Mouse (Mus musculus): ENCODE measurements around the gene Tex9. TPM values are rescaled to one million over a fixed set of nuclear protein-coding genes. Genes with fewer than 3 reads are reported as not detected.
A peak's percentile ranks its signal among the peaks of the same experiment; 100 is the strongest.

Tex9 gene
- polyA plus RNA-seq, 1 experiment from 2014 or later, result 7.7 TPM

DNA sequence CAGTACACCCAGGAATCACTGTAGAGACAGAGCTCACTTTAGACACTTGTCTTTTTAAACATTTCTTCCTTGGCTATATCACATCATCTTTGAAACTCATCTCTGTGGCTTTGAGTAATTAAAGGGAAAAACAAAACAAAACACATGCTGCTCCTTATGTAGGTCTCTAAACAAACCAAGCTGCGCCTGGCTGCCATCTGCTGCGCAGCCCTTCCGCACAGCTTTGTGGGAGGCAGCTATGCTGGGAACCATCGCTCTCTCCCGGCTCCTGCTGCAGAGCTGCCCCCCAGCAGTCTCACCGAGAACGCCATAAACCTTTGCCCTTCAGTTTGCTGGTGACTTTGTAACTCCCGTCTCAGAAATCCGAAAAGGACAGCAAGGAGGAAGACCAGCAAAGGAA lies 16.5 kb downstream of the Tex9 start:
- 85% methylated on average over 9 of the region's 9 CpGs for WGBS
- Histone ChIP-seq H3K36me3 (ENCODE audit: control insufficient read depth, insufficient read depth) (peaks cover 16% of the 10 kb centered on the region), H3K9ac (ENCODE audit: low read depth, low read length) (no peak overlapping the region), H3K27me3 (replicated peaks; ENCODE audit: control insufficient read depth, insufficient read depth, low read length) (no peaks in the 10 kb centered on the region), H3K27ac (ENCODE audit: low read depth, low read length) (no peak overlapping the region), H3K9me3 (ENCODE audit: control insufficient read depth) (no peaks in the 10 kb centered on the region), H3K4me2 (replicated peaks; ENCODE audit: low read depth) (no peak overlapping the region), H3K4me3 (ENCODE audit: low read depth, low read length) (no peak overlapping the region), H3K4me1 (replicated peaks; ENCODE audit: control insufficient read depth, insufficient read depth, low read length) (no peaks in the 10 kb centered on the region)
- no peak for ATAC-seq
- TF ChIP-seq CTCF (IDR thresholded peaks at IDR 0.05; ENCODE audit: low read depth), result no peak

- WGBS, result 100% methylated on average over 1 of the region's 1 CpGs
- TF ChIP-seq CTCF (IDR thresholded peaks at IDR 0.05; ENCODE audit: low read depth), result no peak
- no peak for ATAC-seq
Observed at GRCm38 (mm10) chr9:72469851-72470250, 22.2 kb downstream of the Tex9 start.

GRCm38 (mm10) chr9:72468616-72469015 lies 23.4 kb downstream of the Tex9 start:
- Histone ChIP-seq H3K9ac (ENCODE audit: low read depth, low read length) (no peak overlapping the region), H3K4me1 (replicated peaks; ENCODE audit: control insufficient read depth, insufficient read depth, low read length) (no peaks in the 10 kb centered on the region), H3K27me3 (replicated peaks; ENCODE audit: control insufficient read depth, insufficient read depth, low read length) (no peaks in the 10 kb centered on the region), H3K9me3 (ENCODE audit: control insufficient read depth) (no peaks in the 10 kb centered on the region), H3K4me3 (ENCODE audit: low read depth, low read length) (no peak overlapping the region), H3K36me3 (ENCODE audit: control insufficient read depth, insufficient read depth) (no peaks in the 10 kb centered on the region), H3K27ac (ENCODE audit: low read depth, low read length) (no peak overlapping the region), H3K4me2 (replicated peaks; ENCODE audit: low read depth) (no peak overlapping the region)
- no peak for ATAC-seq
- 92% methylated on average over 10 of the region's 10 CpGs for WGBS
- TF ChIP-seq CTCF (IDR thresholded peaks at IDR 0.05; ENCODE audit: low read depth), result no peak

More at GRCm38 (mm10) chr9:72469851-72470250, 22.2 kb downstream of the Tex9 start:
- no peaks in the 10 kb centered on the region for H3K27me3 ChIP-seq (replicated peaks; ENCODE audit: control insufficient read depth, insufficient read depth, low read length)
- no peak overlapping the region for H3K4me3 ChIP-seq (ENCODE audit: low read depth, low read length)
- no peaks in the 10 kb centered on the region for H3K9me3 ChIP-seq (ENCODE audit: control insufficient read depth)
- no peaks in the 10 kb centered on the region for H3K4me1 ChIP-seq (replicated peaks; ENCODE audit: control insufficient read depth, insufficient read depth, low read length)
- H3K36me3 ChIP-seq (ENCODE audit: control insufficient read depth, insufficient read depth), result no peaks in the 10 kb centered on the region
- H3K4me2 ChIP-seq (replicated peaks; ENCODE audit: low read depth), result no peak overlapping the region
- no peak overlapping the region for H3K27ac ChIP-seq (ENCODE audit: low read depth, low read length)
- H3K9ac ChIP-seq (ENCODE audit: low read depth, low read length), result no peak overlapping the region

DNA sequence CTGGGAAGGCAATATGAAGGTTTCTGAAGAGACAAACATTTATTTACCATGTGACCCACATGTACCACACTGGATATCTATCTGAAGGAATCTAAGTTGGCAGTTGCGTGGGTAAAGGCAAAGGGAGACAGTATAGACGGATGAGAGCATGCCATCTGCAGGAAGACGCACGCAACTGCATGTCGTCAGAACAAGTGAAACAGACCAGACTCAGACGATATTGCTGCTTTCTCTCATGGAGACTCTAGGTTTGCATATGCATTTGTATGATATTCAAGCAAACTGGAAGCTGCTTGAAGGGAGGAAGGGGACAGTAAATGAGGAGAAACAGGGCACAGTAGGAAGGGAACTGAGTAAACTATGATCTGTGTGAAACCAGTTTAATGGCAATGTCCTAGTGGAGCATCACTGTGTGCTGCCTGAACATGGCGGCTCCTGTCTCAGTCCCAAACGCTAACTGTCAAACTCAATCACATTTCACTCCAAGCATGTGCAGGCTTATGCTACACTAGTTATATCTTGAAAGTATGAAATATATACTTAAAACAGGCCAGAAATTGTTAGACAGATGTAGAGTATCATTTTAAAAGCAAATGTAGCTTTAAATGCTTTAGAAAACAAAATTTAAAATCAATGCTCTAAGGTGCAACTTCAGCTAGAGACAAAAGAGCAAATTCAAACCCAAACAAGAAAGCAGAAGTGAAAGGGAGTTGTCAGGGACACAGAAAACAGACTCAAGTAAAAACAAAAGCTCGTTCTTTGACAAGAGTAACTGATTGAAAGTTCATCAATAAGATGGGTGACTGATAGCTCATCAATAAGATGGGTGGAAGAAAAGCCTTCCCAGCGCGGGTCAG lies 24.2 kb downstream of the Tex9 start:
- peak; percentile 83 for TF ChIP-seq CTCF (IDR thresholded peaks at IDR 0.05; ENCODE audit: low read depth)
- no peak overlapping the region for H3K4me2 ChIP-seq (replicated peaks; ENCODE audit: low read depth)
- H3K36me3 ChIP-seq (ENCODE audit: control insufficient read depth, insufficient read depth), result no peaks in the 10 kb centered on the region
- no peak overlapping the region for H3K9ac ChIP-seq (ENCODE audit: low read depth, low read length)
- 62% methylated on average over 11 of the region's 11 CpGs for WGBS
- no peaks in the 10 kb centered on the region for H3K9me3 ChIP-seq (ENCODE audit: control insufficient read depth)
- no peak overlapping the region for H3K4me3 ChIP-seq (ENCODE audit: low read depth, low read length)
- H3K27ac ChIP-seq (ENCODE audit: low read depth, low read length), result no peak overlapping the region
- no peaks in the 10 kb centered on the region for H3K27me3 ChIP-seq (replicated peaks; ENCODE audit: control insufficient read depth, insufficient read depth, low read length)
- H3K4me1 ChIP-seq (replicated peaks; ENCODE audit: control insufficient read depth, insufficient read depth, low read length), result no peaks in the 10 kb centered on the region
- ATAC-seq, result no peak

DNA sequence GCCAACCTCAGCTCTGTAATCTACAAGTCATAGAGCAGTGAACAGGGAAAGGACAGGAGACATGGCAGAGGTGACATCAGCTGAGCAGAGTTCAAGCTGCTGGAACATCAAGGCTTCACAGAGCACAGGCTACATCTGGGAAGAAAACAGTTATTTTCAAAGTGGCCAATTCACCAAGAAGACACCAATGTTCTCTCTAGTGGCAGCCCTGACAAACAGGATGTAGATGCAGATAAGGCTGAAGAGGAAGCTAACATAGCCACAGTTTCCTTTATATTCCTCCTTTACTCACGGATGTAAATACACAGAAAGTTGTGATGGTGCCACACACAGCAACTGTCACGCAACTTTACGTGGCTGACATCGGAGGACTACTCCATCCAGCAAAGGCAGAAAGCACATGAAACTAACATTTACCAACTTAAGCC lies 26.2 kb downstream of the Tex9 start:
- Histone ChIP-seq H3K4me3 (ENCODE audit: low read depth, low read length) (no peak overlapping the region), H3K9me3 (ENCODE audit: control insufficient read depth) (no peaks in the 10 kb centered on the region), H3K27me3 (replicated peaks; ENCODE audit: control insufficient read depth, insufficient read depth, low read length) (no peaks in the 10 kb centered on the region), H3K36me3 (ENCODE audit: control insufficient read depth, insufficient read depth) (no peaks in the 10 kb centered on the region), H3K27ac (ENCODE audit: low read depth, low read length) (0 out of 2 replicates have a peak overlapping the region, but pooled peaks have one; percentile 1), H3K4me2 (replicated peaks; ENCODE audit: low read depth) (no peak overlapping the region), H3K4me1 (replicated peaks; ENCODE audit: control insufficient read depth, insufficient read depth, low read length) (no peaks in the 10 kb centered on the region), H3K9ac (ENCODE audit: low read depth, low read length) (no peak overlapping the region)
- no peak for TF ChIP-seq CTCF (IDR thresholded peaks at IDR 0.05; ENCODE audit: low read depth)
- 81% methylated on average over 4 of the region's 4 CpGs for WGBS
- peak; percentile 64 for ATAC-seq

- Histone ChIP-seq H3K9me3 (ENCODE audit: control insufficient read depth) (no peaks in the 10 kb centered on the region), H3K4me2 (replicated peaks; ENCODE audit: low read depth) (no peak overlapping the region), H3K36me3 (ENCODE audit: control insufficient read depth, insufficient read depth) (no peaks in the 10 kb centered on the region), H3K27ac (ENCODE audit: low read depth, low read length) (no peak overlapping the region), H3K4me1 (replicated peaks; ENCODE audit: control insufficient read depth, insufficient read depth, low read length) (no peaks in the 10 kb centered on the region), H3K4me3 (ENCODE audit: low read depth, low read length) (no peak overlapping the region), H3K27me3 (replicated peaks; ENCODE audit: control insufficient read depth, insufficient read depth, low read length) (no peaks in the 10 kb centered on the region), H3K9ac (ENCODE audit: low read depth, low read length) (no peak overlapping the region)
- WGBS, result 100% methylated on average over 1 of the region's 1 CpGs
- no peak for ATAC-seq
- TF ChIP-seq CTCF (IDR thresholded peaks at IDR 0.05; ENCODE audit: low read depth), result no peak
Observed at GRCm38 (mm10) chr9:72464806-72465205, 27.2 kb downstream of the Tex9 start.

Measured in intestine, postnatal 0 days (tissue).